Mouse (Mus musculus) testis, adult 2 months (tissue): ENCODE results near the gene St6galnac5. TPM values are rescaled to one million over a fixed set of nuclear protein-coding genes. Genes with fewer than 3 reads are reported as not detected.

Experiments
- H3K27ac ChIP-seq: fragments of 200-500 bp; 2 replicates; pipeline ENCODE4 v1.5.1; 2012; ENCODE audit warnings: low read depth, low read length; ENCODE audit not compliant: control insufficient read depth, insufficient read depth
- H3K27me3 ChIP-seq: fragments of 200-500 bp; 2 replicates; pipeline ENCODE4 v1.6.1; 2012; ENCODE audit warnings: mild to moderate bottlenecking, low read length, moderate library complexity; ENCODE audit not compliant: control insufficient read depth, insufficient read depth
- H3K36me3 ChIP-seq: fragments of 200-500 bp; 2 replicates; pipeline ENCODE4 v1.6.1; 2012; ENCODE audit warnings: mild to moderate bottlenecking, low read length; ENCODE audit not compliant: control insufficient read depth, insufficient read depth
- H3K4me1 ChIP-seq: fragments of 200-500 bp; 2 replicates; pipeline ENCODE4 v1.6.1; 2012; ENCODE audit warnings: low read length; ENCODE audit not compliant: control insufficient read depth, insufficient read depth
- H3K4me3 ChIP-seq: fragments of 200-500 bp; 2 replicates; pipeline ENCODE4 v1.5.1; 2012; ENCODE audit warnings: low read depth, mild to moderate bottlenecking, low read length, moderate library complexity, mixed read lengths; ENCODE audit not compliant: control insufficient read depth
- CTCF ChIP-seq: fragments of 200-500 bp; IDR thresholded peaks from 2 replicates; pipeline ENCODE4 v1.5.1; 2012; ENCODE audit warnings: low read depth, mild to moderate bottlenecking, inconsistent platforms, low read length, moderate library complexity; ENCODE audit not compliant: control insufficient read depth, insufficient read depth, insufficient replicate concordance
- POLR2A ChIP-seq: fragments of 200-500 bp; IDR thresholded peaks from 2 replicates; pipeline ENCODE4 v1.6.1; 2012; ENCODE audit warnings: low read depth, mild to moderate bottlenecking, inconsistent platforms, low read length, moderate library complexity; ENCODE audit not compliant: control insufficient read depth
- polyA plus RNA-seq: library from polyadenylated mRNA; depleted of rRNA; stranded (reverse); fragments of >200 nt; gene quantifications from 2 replicates; pipeline ENCODE4 v1.2.3, GENCODE M21; 2012; rRNA removed

Gene St6galnac5
- 0.05 and 0.14 TPM in 2 replicates for polyA plus RNA-seq

GRCm38 (mm10) chr3:152981988-152982387 lies at the start of gene St6galnac5:
Gene St6galnac5, minus strand, starts transcription at chr3:152982246.
- TF ChIP-seq POLR2A (no peak), CTCF (no peak)
- no peak within 1 kb of the TSS for H3K27ac ChIP-seq
- H3K4me3 ChIP-seq = no peak within 1 kb of the TSS; the same call in 1 of the 2 replicates
- no peaks in the 10 kb centered on the region for H3K27me3 ChIP-seq
- no peaks in the 10 kb centered on the region for H3K4me1 ChIP-seq
- H3K36me3 ChIP-seq = no peaks in the 10 kb centered on the region

- no peak overlapping the region for H3K4me3 ChIP-seq
- H3K36me3 ChIP-seq = no peaks in the 10 kb centered on the region
- H3K4me1 ChIP-seq = no peaks in the 10 kb centered on the region
- no peaks in the 10 kb centered on the region for H3K27me3 ChIP-seq
- TF ChIP-seq POLR2A = no peak
- TF ChIP-seq CTCF = no peak
- H3K27ac ChIP-seq = no peak overlapping the region
Observed at GRCm38 (mm10) chr3:153030756-153031155, 48.7 kb upstream of the St6galnac5 start.

GRCm38 (mm10) chr3:153024016-153024415 lies 42.0 kb upstream of the St6galnac5 start:
- no peaks in the 10 kb centered on the region for H3K36me3 ChIP-seq
- no peaks in the 10 kb centered on the region for H3K27me3 ChIP-seq
- H3K4me3 ChIP-seq = no peak overlapping the region
- no peak for TF ChIP-seq POLR2A
- no peak for TF ChIP-seq CTCF
- no peaks in the 10 kb centered on the region for H3K4me1 ChIP-seq
- H3K27ac ChIP-seq = no peak overlapping the region

- TF ChIP-seq POLR2A = no peak
- no peak for TF ChIP-seq CTCF
- H3K36me3 ChIP-seq = no peaks in the 10 kb centered on the region
- no peak overlapping the region for H3K27ac ChIP-seq
- no peak overlapping the region for H3K4me3 ChIP-seq
- no peaks in the 10 kb centered on the region for H3K4me1 ChIP-seq
- no peaks in the 10 kb centered on the region for H3K27me3 ChIP-seq
Observed at GRCm38 (mm10) chr3:153018051-153018450, 36.0 kb upstream of the St6galnac5 start.

- H3K4me3 ChIP-seq = no peak overlapping the region
- no peaks in the 10 kb centered on the region for H3K4me1 ChIP-seq
- no peaks in the 10 kb centered on the region for H3K27me3 ChIP-seq
- H3K27ac ChIP-seq = no peak overlapping the region
- no peaks in the 10 kb centered on the region for H3K36me3 ChIP-seq
- no peak for TF ChIP-seq POLR2A
- no peak for TF ChIP-seq CTCF
Observed at GRCm38 (mm10) chr3:153016355-153016754, 34.3 kb upstream of the St6galnac5 start.

GRCm38 (mm10) chr3:153006893-153007292 lies 24.8 kb upstream of the St6galnac5 start:
- Histone ChIP-seq H3K36me3 (no peaks in the 10 kb centered on the region), H3K4me3 (no peak overlapping the region), H3K27me3 (no peaks in the 10 kb centered on the region), H3K27ac (no peak overlapping the region), H3K4me1 (no peaks in the 10 kb centered on the region)
- TF ChIP-seq POLR2A = no peak
- TF ChIP-seq CTCF = no peak

DNA sequence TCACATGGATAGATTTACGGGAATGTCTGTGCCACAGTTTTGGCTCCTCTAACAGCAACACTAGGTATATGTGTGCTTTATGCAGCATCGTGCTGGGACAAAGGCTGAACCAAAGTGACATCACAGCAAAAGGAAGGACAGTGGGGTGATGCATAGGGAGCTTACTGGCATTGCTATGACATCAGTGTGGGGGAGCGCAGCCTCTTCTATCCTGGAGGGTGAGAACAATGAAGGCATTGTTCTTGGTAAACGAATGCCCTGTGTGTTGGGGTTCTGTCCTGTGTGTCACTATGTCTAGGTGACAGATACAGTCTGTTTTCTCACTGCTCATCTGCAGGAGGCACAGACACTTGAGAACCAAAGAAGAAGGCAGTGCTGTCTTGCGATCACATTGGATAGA lies 16.9 kb upstream of the St6galnac5 start:
- no peak overlapping the region for H3K4me3 ChIP-seq
- no peak for TF ChIP-seq CTCF
- no peak for TF ChIP-seq POLR2A
- H3K27ac ChIP-seq = no peak overlapping the region
- H3K4me1 ChIP-seq = no peaks in the 10 kb centered on the region
- H3K36me3 ChIP-seq = no peaks in the 10 kb centered on the region
- no peaks in the 10 kb centered on the region for H3K27me3 ChIP-seq

- Histone ChIP-seq H3K4me3 (no peak overlapping the region), H3K4me1 (no peaks in the 10 kb centered on the region), H3K36me3 (no peaks in the 10 kb centered on the region), H3K27me3 (no peaks in the 10 kb centered on the region), H3K27ac (no peak overlapping the region)
- TF ChIP-seq POLR2A = no peak
- no peak for TF ChIP-seq CTCF
Observed at GRCm38 (mm10) chr3:152998106-152998505, 16.1 kb upstream of the St6galnac5 start.
